ENCODE assay signal across 31 mouse cellular contexts in the genomic region with DNA sequence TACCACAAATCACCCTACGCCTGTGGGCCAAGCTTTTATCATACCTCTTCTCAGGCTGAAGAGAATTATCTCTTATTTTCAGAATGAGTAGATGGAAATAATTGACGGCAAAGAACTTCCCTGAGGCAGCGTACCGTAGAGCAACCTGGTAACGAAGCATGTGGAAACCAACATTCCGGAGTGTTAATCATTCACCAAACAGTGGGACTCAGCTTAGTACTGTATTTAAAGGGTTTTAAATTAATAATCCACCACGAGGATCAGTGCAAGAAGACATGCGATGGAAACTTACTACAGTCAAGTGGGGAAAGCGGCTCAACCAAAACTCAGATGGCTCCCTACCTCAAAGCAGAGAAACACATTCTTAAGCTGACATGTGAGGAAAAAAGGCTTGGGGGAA. TPM values are rescaled to one million over a fixed set of nuclear protein-coding genes. Genes with fewer than 3 reads are reported as not detected.
DNase-seq lines count a peak whose midpoint lies in the region; ATAC-seq and TF ChIP-seq lines count a peak whose summit lies in the region.
"Had no signal": no experiment of that assay in that cellular context is flagged by ENCODE, and none has a peak within 500 bp of the region (broad histone marks: within the 10 kb centered on the region; RNA-seq: fewer than 3 reads in every experiment).

No protein-coding gene starts in this region.

- 58% methylated on average over 9 of the region's 9 CpGs for WGBS in intestine, embryonic 16.5 days

- CTCF ChIA-PET in Patski (lab: Charles Lee) = no interaction called here

- H3K4me1 ChIP-seq in intestine, embryonic 16.5 days (ENCODE audit: control insufficient read depth, insufficient read depth, low read length) = no peaks in the 10 kb centered on the region
- H3K4me1 ChIP-seq: embryonic facial prominence, embryonic 15.5 days; lung, embryonic 15.5 days had no signal

- in situ Hi-C loops in Patski (cut with MboI; ENCODE audit: low pct_unique_long_range_greater_than_20kb) = no loop called here

- H3K27me3 ChIP-seq in Patski = no peaks in the 10 kb centered on the region
- H3K27me3 ChIP-seq in intestine, embryonic 16.5 days (replicated peaks; ENCODE audit: control insufficient read depth, insufficient read depth, low read length) = no peaks in the 10 kb centered on the region
- H3K27me3 ChIP-seq: embryonic facial prominence, embryonic 15.5 days; hindbrain, embryonic 12.5 days; lung, embryonic 15.5 days; neural tube, embryonic 15.5 days had no signal

- no peak for TF ChIP-seq CTCF in Patski (IDR thresholded peaks at IDR 0.05)

- peak overlapping the region; percentile 24; the same call in 1 of the 2 replicates for H3K4me2 ChIP-seq in intestine, embryonic 16.5 days (ENCODE audit: low read depth, low read length)
- H3K4me2 ChIP-seq: embryonic facial prominence, embryonic 15.5 days; forebrain, embryonic 12.5 days; heart, embryonic 11.5 days; hindbrain, embryonic 12.5 days; lung, embryonic 15.5 days; neural tube, embryonic 15.5 days had no signal

- H3K27ac ChIP-seq in intestine, embryonic 16.5 days (ENCODE audit: low read length) = no peak overlapping the region
- H3K27ac ChIP-seq: embryonic facial prominence, embryonic 10.5 days; embryonic facial prominence, embryonic 15.5 days; forebrain, embryonic 12.5 days; hindbrain, embryonic 12.5 days; hindbrain, postnatal 0 days; liver, embryonic 14.5 days; lung, embryonic 15.5 days; macrophage had no signal

- H3K36me3 ChIP-seq in intestine, embryonic 16.5 days (ENCODE audit: control insufficient read depth, insufficient read depth, low read length) = no peaks in the 10 kb centered on the region
- H3K36me3 ChIP-seq: embryonic facial prominence, embryonic 10.5 days; embryonic facial prominence, embryonic 15.5 days; forebrain, embryonic 12.5 days; hindbrain, embryonic 12.5 days; lung, embryonic 15.5 days; neural tube, embryonic 15.5 days had no signal

- no peaks in the 10 kb centered on the region for H3K9me3 ChIP-seq in intestine, embryonic 16.5 days (ENCODE audit: control insufficient read depth, low read length)
- H3K9me3 ChIP-seq: embryonic facial prominence, embryonic 10.5 days; embryonic facial prominence, embryonic 15.5 days; forebrain, embryonic 12.5 days; lung, embryonic 15.5 days; neural tube, embryonic 15.5 days had no signal

- H3K4me3 ChIP-seq in intestine, embryonic 16.5 days (ENCODE audit: low read length) = no peak overlapping the region
- H3K4me3 ChIP-seq: embryonic facial prominence, embryonic 10.5 days; embryonic facial prominence, embryonic 15.5 days; forebrain, embryonic 12.5 days; hindbrain, embryonic 12.5 days; lung, embryonic 15.5 days; neural tube, embryonic 15.5 days had no signal

- no peak overlapping the region for H3K9ac ChIP-seq in intestine, embryonic 16.5 days (ENCODE audit: low read depth, low read length)
- H3K9ac ChIP-seq: embryonic facial prominence, embryonic 15.5 days; forebrain, embryonic 12.5 days; forebrain, postnatal 0 days; hindbrain, embryonic 12.5 days; liver, embryonic 14.5 days; lung, embryonic 15.5 days; neural tube, embryonic 15.5 days had no signal

- DNase-seq in Patski (ENCODE audit: low read depth, low spot score) = peak; percentile 96
- peak; percentile 96 for DNase-seq in kidney, adult 9 months
- peak; percentile 58 for DNase-seq in kidney, postnatal 10 days
- no peak for DNase-seq in MN1 (ENCODE audit: low spot score)
- DNase-seq in frontal cortex, postnatal 25 days (ENCODE audit: low spot score in 2 of 2) = no peak
- DNase-seq in layer of hippocampus, adult 11-12 months (ENCODE audit: low spot score) = no peak
- DNase-seq in layer of hippocampus, adult 9-11 months = no peak
- DNase-seq: adrenal gland, postnatal 10 days; B cell, adult 2 months; cerebellum, adult 8-10 months; cerebellum, postnatal 25 days; forebrain, postnatal 0 days; gastrocnemius, postnatal 25 days; heart, adult 18-20 months; heart, postnatal 36 days; left cerebral cortex, postnatal 4 days; midbrain, embryonic 14.5 days; right cerebral cortex, postnatal 25 days; spleen, adult 18-20 months; thymus, postnatal 14 days had no signal

- ATAC-seq in Patski = peak; percentile 96
- ATAC-seq in intestine, embryonic 16.5 days = no peak
- ATAC-seq: forebrain, postnatal 0 days; hindbrain, postnatal 0 days had no signal

- POLR2A ChIA-PET in Patski (lab: Charles Lee) = interaction anchor here (0.7 kb wide), 1 partner anchor 44 kb away, joined by 3 read pairs; no protein-coding TSS in a partner anchor

RNA-seq across cellular contexts. Expression of a gene that starts 12.6 kb away (rescaled TPM):
- 36.7 TPM for polyA plus RNA-seq in Patski (2021)
- polyA plus RNA-seq in intestine, embryonic 16.5 days (2015; fragmentation: Nextera tagmentation; extraction: Ambion mirVana) = 2.5 and 2.7 TPM in 2 replicates
- polyA plus RNA-seq: macrophage had no signal

Comparison
In these comparisons a context has a peak if more than half of its experiments do, and no peak if none do; other contexts are left out.
1. DNase-seq: peak in Patski (single experiment), kidney, adult 9 months (single experiment) and kidney, postnatal 10 days (single experiment); none in MN1 (single experiment), frontal cortex, postnatal 25 days (0 of 2), layer of hippocampus, adult 11-12 months (single experiment) and layer of hippocampus, adult 9-11 months (single experiment).
2. RNA of a gene that starts 12.6 kb away (polyA plus RNA-seq): 36.7 TPM in Patski (single experiment); 2.5 to 2.7 TPM in intestine, embryonic 16.5 days; every median in the first group is over 10 times any median in the second.